Mouse (Mus musculus) thymus, postnatal 0 days (tissue): ENCODE results near the gene Atf6. TPM values are rescaled to one million over a fixed set of nuclear protein-coding genes. Genes with fewer than 3 reads are reported as not detected.

Experiments used
- DNase-seq: peaks from one replicate; pipeline ENCODE4 v3.0.0-alpha.2; 2015; ENCODE audit warnings: low spot score
- polyA plus RNA-seq: library from polyadenylated mRNA; unstranded; fragments of >200 nt; fragmentation: Nextera tagmentation; extraction: Ambion mirVana; gene quantifications from 2 replicates; pipeline ENCODE4 v1.2.1, GENCODE M21; 2015

The Atf6 gene
- polyA plus RNA-seq, 1 experiment from 2014 or later: 6.1 TPM

- no peak for DNase-seq
These were observed 202.9 kb downstream of the Atf6 start for GRCm38 (mm10) chr1:170664620-170665185.

DNA sequence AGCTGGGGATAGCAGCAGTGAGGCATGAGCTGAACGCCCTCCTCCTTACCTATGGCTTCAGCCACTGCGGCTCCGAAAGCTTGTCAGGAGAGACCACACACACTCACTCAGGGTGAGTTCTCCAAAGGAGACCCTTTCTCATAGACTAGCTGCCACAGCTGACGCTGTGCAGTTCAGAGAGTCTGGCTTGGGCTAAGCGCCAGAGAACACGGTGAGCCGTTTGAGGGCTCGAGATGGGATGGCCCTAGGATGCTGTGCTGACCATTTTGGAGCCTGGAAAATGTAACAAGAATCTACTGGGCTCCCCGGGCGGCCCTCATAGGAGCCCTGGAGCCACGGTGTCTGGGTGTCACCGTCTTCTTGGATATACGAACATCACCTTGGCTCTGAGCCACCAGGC is 208.3 kb downstream of the Atf6 start:
- no peak for DNase-seq

GRCm38 (mm10) chr1:170657643-170658314 is 209.8 kb downstream of the Atf6 start:
- no peak for DNase-seq

GRCm38 (mm10) chr1:170657228-170657521 is 210.4 kb downstream of the Atf6 start:
- no peak for DNase-seq

DNA sequence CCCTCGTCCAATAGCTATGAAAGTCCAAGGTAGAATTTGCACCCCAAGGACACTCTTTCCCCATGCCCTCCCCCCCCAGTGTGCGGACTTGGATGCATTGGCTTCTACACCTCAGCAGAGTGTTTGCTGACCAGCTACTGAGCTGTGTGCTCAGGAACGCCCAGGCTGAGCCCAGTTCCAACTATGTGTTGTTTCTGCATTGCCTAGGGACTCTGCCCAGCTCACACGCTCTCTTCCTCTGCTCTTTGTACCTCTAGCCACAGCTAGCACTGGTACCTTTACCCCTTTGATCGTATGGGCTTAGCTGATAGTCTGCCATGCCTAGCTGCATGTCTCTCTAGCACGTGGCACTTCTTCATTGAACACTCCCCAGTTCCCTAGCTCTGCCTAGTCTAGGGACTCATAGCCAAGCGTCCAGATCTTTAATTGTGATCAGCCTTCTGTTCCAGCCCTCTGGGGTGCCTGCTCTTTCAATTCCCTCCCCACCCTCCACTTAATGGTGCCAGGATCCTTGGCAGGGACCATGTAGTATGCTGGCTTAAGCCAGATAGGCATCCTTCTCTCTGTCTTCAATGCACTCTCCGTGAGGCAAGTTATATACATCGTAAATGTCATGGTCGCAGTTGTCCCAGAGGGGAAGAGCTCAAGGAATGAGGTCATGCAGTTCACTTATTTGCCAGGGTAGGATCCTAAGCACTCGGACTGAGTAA is 210.9 kb downstream of the Atf6 start:
- no peak for DNase-seq

- DNase-seq: no peak
These were observed 212.2 kb downstream of the Atf6 start for GRCm38 (mm10) chr1:170655280-170655917.

Other genes with a start within 250 kb of the Atf6 start
- 1.7 and 2.7 TPM in 2 replicates for gene Olfml2b, start 223.2 kb downstream of the Atf6 start, polyA plus RNA-seq
- gene Gm26620, start 17.3 kb upstream of the Atf6 start, polyA plus RNA-seq: 0.34 and 0.45 TPM in 2 replicates
- 30.0 and 30.5 TPM in 2 replicates for gene Dusp12, start 17.8 kb upstream of the Atf6 start, polyA plus RNA-seq
- 0.19 and 0.73 TPM in 2 replicates for gene Fcrlb, start 45.2 kb upstream of the Atf6 start, polyA plus RNA-seq
- 1.4 and 1.5 TPM in 2 replicates for gene Fcrla, start 59.8 kb upstream of the Atf6 start, polyA plus RNA-seq
- gene Fcgr2b, start 108.8 kb upstream of the Atf6 start, polyA plus RNA-seq: 14.4 and 15.2 TPM in 2 replicates
- gene Fcgr4, start 151.1 kb upstream of the Atf6 start, polyA plus RNA-seq: 1.4 and 1.6 TPM in 2 replicates
- 18.0 and 21.4 TPM in 2 replicates for gene Fcgr3, start 197.2 kb upstream of the Atf6 start, polyA plus RNA-seq
- 2.3 and 2.7 TPM in 2 replicates for gene Cfap126, start 246.1 kb upstream of the Atf6 start, polyA plus RNA-seq